Mouse (Mus musculus) 3T3-L1 (cell line): Measurements from ENCODE around the gene Surf1.
A peak's percentile ranks its signal among the peaks of the same experiment; 100 is the strongest.

Source experiments
- DNase-seq: peaks from one replicate; pipeline ENCODE4 v3.0.0-alpha.2; 2015; ENCODE audit warnings: low read depth, low spot score

Surf1 gene

DNA sequence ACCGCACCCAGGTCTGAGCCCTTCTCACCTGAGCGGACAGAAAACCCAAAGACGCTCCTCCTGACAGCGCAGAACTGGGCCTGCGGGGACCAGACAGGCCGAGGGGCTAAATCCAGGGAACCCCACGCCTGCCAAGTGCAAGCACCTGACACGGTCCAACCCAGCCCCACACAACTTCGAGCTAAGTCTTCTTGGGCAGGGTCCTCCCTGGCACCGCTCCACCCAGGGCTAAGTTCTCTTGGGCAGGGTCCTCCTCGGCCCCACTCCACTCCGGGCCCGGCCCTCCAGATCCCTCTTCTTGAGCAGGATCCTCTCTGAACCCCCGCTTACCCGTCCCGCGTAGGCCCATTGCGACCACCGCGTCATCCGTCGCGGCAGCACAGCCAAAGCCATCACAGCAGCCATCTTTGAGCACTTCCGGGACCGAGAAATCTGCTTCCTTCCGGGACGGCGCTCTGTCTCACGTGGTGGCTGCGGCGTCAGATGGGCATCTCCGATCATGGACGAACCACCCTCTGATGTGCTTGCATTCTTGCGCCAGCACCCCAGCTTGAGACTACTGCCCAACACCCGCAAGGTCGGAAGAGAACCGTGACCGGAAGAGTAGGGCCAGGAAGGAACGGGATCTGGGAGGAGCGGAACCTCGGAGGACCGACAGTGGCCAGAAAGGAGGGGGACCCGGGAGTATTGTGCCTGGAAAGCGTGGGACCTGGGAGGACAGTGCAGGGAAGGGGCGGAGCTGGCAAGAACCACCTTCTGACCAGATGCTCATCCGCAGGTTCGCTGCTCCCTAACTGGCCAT, at the start of gene Surf1, which contains the start of gene Surf2:
Gene Surf1 (minus strand): TSS at position 604 of the 802 bp plus-strand sequence.
Gene Surf2 (plus strand): TSS at position 441 of the 802 bp plus-strand sequence.
- peak; percentile 91 for DNase-seq

- DNase-seq = no peak
These were observed 48.5 kb upstream of the Surf1 start for GRCm38 (mm10) chr2:26964724-26965370.

DNA sequence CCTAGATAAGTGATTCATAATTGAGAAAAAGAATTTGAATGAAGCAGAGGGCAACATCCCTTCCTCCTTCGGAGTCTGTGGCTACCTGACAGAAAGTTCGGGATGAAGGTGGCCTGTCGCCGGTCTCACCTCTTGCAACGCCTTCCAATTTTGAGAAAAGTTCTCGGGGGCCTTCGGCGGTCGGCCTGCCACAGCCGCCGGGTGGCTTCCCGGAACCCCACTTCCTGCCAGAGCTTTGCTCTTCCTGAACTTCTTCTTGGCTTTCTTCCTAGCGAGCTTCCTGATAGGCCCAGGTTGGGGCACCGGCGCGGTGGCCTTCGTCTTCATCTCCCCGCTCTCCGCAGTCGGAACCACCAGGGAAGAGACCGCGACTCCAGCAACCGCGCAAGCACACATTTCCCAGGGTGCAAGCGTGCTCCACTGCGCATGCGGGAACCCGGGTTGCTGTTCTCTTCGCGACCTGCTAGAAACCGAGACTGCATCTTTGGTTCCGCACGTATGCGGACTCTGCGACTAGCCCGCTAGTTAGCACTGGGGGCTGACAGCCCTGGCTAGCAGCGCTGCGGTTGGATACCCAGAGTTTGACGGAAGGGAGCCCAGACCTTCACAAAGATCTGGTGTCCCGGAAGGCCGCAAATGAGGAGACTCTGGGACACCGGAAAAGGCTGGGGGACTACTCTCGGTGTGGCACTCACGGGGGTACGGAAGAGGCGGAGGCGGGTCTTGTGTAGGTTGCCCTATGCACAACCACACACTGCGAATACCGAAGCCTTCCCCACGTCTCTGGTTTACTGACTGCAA, 47.8 kb upstream of the Surf1 start, which contains the start of gene Rexo4:
Gene Rexo4 (minus strand): TSS at position 464 of the 801 bp plus-strand sequence.
- peak; percentile 94 for DNase-seq

- DNase-seq = peak; percentile 50
These were observed 44.4 kb upstream of the Surf1 start for GRCm38 (mm10) chr2:26960756-26961155.

- DNase-seq = no peak
These were observed 41.1 kb upstream of the Surf1 start for GRCm38 (mm10) chr2:26957488-26957859.

DNA sequence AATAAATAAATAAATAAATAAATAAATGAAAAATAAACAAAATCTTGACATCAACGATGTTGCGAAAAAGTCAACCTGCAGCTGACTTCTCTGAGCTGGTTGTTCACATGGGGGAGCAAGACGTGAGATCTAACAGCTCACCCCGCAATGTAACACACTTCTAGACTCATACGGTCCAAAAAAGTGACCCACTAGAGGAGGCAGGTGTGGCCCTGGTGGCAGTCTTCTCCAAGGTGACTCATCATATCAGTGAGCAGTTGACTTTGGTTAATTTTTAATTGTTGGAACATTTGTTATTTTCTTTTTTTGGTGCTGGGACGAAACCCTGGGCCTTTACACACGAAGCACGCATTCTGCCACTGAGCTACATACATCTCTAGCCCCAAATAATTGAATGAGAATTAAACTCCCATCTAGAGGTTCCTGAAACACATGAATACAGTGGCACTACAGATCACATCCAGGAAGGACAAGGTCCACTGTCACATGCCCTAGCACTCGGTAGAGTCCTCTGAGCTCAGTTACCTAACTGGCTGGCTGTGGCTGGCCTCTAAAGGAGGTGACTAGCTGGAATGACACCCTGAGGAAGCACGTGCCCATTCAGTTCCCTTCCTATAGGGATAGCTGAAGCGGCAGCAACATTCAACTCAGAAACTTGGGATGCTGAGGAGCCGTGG, 40.6 kb upstream of the Surf1 start:
- DNase-seq = no peak

DNA sequence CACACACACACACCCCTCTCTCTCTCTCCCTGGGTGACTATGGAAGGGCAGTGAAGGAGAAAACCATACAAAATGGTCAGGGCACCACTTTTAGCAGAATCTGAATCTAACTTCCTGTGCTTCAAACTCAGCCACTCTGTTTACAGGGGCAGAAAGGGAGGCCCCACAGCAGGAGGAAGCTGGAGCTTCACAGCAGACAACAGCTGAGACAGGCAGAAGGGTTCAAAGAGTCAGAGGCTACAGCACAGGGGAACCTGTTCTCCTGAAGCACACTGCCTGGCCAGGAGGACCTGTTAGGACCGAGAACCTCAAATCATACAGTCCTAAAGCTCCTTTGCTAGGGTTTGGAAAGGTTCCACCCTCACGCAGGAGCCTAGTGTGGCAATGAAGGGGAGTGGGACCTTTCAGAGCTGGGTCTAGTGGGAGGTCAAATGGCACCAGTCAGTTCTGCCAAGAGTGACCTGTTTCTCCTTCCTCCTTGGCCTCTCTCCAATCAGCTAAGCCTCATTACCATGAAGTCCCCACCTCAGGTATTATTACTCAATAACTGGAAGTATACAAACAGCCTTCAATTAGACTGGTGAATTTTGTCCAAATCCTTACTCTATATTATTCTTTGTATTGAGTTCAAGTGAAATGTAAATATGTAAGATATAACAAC, 38.5 kb upstream of the Surf1 start:
- DNase-seq = no peak

GRCm38 (mm10) chr2:26952866-26953265, 36.5 kb upstream of the Surf1 start:
- DNase-seq = no peak

DNA sequence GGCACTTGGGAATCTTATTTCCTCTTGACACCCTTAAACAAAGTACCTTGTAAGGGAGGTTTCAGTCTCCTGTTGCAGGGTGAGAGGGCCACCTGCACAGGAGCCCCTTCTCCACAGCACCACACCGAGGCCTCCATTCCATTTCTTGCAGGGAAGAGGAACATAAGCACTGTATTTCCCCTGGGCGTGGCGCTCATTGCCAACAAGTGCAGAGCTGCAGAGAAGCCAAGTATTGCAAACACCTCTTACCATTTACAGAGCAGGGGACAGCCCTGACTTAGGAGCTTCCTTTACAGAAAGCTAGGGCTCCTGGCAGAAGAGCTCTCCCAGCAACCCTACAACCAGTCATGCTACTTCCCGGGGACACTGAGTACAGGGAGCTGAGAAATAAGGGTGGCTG, 35.9 kb upstream of the Surf1 start:
- no peak for DNase-seq

DNA sequence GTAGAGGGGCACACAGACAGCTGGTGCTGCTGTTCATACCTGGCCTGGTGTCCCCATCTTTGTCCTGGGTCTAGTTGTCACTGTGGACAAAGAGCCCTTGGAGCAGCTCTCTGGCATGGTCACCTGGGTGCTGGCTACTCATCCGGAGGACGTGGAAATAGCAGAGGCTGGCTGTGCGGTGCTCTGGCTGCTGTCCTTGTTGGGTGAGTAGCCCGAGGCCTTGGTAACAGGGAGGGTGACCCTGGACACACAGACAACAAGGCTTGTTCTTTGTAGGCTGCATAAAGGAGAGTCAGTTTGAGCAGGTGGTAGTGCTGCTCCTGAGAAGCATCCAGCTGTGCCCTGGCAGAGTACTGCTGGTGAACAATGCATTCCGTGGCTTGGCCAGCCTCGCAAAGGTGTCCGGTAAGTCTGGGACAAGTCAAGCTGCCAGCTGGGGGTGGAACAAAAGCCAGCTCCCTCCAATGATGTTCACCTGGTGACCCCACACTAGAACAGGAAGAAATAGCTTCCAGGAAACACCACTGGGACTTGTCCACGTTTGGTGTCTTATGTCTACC, 35.1 kb upstream of the Surf1 start:
- DNase-seq = no peak

DNA sequence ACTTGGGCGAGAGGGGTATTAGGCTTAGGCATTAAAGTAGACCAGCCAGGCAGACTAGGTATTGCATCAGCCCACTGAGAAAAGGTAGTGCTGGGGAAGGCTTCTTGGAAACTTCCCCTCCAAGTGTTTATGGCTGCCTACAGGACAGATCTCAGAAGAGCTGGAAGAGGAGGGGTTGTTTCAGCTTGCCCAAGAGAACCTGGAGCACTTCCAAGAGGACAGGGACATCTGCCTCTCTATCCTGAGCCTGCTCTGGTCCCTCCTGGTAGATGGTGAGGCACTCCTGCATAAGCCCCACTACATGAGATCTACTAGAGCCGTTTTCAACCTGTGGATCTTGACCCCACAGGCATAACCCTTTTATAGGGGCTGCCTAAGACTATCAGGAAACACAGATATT, 34.1 kb upstream of the Surf1 start:
- no peak for DNase-seq

- no peak for DNase-seq
These were observed 26.9 kb upstream of the Surf1 start for GRCm38 (mm10) chr2:26943253-26943652.

DNA sequence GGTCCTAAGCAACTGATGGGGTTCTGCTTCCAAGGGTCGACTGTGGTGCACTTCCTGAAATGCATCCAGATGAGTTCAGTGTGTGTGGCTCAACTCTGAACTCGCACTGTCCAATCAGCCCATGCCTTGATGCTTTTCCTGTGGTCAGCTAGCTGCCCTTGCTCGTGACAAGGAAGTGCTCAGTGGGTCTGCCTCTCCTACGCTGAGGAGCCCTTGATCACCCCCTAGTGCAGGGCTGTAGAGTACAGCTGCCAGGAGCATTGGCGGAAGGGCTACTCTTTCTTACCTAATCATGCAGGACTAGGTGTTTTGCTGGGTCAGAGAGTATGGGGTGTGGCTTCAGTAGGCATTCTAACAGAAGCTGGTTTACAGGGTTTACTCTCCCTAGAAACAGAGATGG, 25.2 kb upstream of the Surf1 start:
- DNase-seq = no peak

- DNase-seq = no peak
These were observed 20.1 kb upstream of the Surf1 start for GRCm38 (mm10) chr2:26936425-26936824.

DNA sequence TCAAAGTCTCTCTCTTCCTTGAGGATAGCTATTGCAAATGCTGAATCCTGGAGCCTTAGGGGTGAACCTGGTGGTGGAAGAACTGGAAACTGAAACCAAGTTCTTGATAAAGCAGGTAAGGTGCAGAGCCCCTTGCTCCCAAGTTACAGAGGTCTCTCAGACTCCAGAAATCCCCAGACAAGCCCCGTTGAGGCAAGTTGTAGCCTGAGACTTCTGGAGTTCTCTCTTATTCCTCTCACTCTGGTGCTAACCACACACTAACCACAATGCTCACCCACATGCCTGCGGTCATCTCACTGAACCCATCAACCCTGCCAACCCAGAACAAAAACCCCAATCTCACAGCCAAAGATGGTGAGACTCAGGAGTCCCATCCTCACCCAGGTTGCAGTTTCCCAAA, 19.0 kb upstream of the Surf1 start:
- DNase-seq = peak; percentile 42

GRCm38 (mm10) chr2:26933304-26934055, 17.1 kb upstream of the Surf1 start, which contains the start of the genes Surf4 and Stkld1:
Gene Surf4 (minus strand): TSS chr2:26933928.
Gene Stkld1 (plus strand): TSS chr2:26934047.
- peak; percentile 84 for DNase-seq

- peak; percentile 34 for DNase-seq
These were observed 16.4 kb upstream of the Surf1 start for GRCm38 (mm10) chr2:26932473-26933303.

GRCm38 (mm10) chr2:26930390-26930789, 14.1 kb upstream of the Surf1 start:
- DNase-seq = peak; percentile 80
